Mouse (Mus musculus): Measurements from ENCODE around the gene Coro7.

The Coro7 gene

DNA sequence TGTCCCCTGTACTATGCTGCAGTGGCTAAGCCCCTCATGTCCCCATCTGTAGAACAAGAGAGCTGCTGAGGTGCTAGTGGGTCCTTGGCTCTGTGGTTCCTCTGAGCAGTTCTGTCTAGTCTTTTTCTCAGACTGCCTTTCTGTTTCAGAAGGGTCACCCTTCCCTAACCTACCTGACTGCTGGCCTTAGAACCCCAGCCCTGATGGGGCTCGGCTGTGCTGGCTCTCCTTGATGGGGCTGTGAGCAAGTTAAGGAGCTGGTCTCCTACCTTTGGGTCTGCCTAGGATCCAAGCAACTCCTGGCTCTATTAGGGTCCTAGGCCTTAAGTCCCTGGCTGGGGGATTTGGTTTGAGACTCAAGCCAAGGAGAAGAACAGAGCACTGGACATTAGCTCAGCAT, 64.3 kb downstream of the Coro7 start:
- no peak for DNase-seq (ENCODE audit: low spot score)

DNA sequence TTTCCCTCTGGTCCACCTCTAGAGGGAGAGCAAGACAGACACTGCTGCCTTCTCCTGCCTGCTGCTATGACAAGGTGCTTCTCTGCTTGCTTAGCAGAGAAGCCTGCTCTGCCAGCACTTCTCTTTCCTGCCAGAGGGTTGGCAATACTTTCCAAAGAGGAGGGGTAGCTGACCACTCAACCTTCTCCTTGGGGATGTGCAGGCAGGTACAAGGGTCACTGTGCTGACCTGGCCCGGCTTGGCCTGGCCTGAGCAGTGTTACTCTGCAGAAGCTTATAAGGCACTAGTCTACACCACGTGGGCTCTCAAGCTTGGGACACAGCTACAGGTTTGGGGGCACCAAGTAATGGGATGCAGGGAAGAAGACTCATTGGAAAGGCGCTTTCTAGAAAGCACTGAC, 64.9 kb downstream of the Coro7 start:
- DNase-seq (ENCODE audit: low spot score), result no peak

DNA sequence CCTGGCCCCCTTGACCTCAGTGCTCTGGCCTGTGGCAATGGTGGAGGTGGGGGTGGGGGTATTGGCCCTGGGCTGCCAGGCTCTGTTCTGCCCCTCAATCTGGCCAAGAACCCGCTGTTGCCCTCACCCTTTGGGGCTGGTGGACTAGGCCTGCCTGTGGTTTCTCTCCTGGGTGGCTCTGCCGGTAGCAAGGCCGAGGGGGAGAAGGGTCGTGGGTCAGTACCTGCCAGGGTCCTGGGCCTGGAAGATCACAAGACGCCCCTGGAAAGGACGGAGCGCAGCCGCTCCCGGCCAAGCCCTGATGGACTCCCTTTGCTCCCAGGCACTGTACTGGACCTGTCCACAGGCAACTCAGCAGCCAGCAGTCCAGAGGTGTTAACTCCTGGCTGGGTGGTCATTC, 65.8 kb downstream of the Coro7 start:
- DNase-seq (ENCODE audit: low spot score), result no peak

DNA sequence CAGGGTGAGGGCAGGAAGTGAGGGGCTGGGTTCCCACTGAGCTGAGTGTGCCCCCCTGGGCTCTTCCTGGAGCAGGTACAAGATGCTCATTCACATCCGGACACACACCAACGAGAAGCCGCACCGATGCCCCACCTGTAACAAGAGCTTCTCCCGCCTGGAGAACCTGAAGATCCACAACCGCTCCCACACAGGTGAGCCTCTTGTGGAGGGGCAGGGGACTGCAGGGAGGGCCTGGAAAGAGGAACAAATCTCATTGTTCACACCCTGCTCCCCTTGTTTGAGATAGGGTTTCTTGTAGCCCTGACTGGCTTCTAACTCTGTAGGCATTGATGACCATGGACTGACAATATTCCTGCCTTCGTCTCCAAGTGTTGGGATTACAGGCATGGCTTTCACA, 67.9 kb downstream of the Coro7 start:
- no peak for DNase-seq (ENCODE audit: low spot score)

DNA sequence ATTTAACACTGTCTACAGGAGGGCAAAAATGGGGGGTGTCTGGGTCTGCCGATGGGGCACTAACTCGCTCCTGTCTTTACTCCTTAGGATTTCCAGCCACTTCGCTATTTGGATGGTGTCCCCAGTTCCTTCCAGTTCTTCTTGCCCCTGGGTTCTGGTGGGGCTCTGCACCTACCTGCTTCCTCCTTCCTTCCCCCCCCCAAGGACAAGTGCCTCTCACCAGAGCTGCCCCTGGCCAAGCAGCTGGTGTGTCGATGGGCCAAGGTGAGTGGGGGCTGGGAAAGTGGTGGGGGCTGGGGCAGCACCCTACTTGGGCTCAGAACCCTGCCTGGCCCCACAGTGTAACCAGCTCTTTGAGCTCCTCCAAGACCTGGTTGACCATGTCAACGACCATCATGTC, 68.4 kb downstream of the Coro7 start:
- DNase-seq (ENCODE audit: low spot score), result no peak

DNA sequence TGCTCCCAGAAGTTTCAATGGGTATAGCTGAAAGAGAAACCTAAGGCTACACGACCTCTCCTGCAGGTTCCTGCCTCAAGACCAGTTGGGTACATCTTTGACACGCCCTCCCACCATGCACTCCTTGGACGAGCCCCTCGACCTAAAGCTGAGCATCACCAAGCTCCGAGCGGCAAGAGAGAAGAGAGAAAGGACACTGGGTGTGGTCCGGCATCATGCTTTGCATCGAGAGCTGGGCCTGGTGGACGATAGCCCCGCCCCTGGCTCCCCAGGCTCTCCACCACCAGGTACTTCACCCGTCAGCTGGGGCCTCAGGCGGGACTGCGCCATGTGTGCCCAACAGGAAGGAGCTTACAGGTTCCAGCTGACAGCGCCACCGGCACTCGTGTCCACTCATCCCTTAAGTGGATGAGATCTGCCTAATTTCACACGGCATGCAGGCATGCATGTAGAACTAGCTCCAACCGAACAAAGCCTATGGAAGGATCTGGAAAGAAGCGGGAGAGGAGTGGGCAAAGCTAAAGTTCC, 71.0 kb downstream of the Coro7 start:
- no peak for DNase-seq (ENCODE audit: low spot score)

DNA sequence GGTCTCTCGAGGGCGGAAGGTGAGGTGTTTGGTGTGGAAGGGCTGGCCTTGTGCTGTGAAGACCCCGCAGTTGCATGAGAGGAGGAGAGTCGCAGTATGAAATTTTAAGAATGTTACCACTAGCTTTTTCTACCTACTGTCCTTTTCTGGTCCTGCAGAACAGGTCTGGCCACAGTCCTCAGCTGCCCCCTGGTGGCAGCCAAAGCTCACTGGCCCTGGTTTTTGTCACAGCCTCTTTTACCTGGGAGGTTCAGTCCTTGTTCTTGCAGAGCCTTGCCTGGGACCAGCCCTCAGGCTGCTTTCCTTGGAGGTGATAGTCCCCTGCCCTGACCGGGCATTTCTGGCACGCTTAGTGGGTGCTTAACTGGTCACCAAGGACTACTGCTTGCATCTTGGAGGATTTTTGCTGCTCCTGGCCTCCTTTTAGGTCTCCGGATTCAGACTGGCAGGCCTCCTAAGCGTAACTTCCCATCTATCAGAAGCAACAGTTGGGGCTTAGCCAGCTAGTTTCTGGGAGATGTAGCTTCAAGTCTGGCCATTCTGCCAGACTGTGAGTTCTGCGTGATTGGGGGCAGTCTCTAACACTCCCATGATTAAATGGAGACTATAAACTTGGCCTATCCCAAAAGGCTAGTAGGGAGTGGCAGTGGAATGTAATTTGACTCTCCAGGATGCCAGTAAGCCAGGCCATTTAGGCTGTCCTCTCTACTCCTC, 71.6 kb downstream of the Coro7 start:
- peak; percentile 85 for DNase-seq (ENCODE audit: low spot score)

DNA sequence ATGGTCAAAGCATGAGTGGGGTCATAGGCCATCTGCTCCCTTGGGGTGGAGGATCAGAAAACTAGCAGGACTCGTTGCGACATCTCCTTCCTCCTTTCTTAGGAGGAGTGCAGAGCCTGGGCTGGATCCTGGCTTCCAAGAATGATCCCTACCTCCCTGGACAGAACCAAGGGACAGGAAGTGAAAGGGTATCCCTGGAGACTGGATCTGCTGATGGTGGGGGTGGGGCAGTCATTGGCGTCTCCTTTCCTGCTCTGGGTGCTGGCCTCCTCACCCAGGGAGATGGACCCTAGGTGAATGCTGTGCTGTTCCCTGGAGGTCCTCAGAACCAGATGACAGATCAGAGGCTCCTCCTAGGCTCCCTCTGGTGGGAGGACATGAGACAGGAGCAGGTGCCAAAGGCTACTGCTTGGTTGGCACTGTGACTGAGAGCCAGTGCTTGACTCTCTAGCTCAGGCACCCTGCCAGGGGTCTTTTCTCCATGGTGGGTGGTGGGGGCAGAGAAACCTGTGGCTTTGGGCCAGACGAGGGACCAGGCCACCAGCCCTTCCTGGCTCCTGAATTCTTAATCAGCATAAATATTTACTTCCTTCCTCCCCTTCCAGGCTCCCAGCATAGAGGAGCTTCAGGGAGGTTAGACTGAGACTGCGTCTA, 73.0 kb downstream of the Coro7 start:
- DNase-seq (ENCODE audit: low spot score), result peak; percentile 50

DNA sequence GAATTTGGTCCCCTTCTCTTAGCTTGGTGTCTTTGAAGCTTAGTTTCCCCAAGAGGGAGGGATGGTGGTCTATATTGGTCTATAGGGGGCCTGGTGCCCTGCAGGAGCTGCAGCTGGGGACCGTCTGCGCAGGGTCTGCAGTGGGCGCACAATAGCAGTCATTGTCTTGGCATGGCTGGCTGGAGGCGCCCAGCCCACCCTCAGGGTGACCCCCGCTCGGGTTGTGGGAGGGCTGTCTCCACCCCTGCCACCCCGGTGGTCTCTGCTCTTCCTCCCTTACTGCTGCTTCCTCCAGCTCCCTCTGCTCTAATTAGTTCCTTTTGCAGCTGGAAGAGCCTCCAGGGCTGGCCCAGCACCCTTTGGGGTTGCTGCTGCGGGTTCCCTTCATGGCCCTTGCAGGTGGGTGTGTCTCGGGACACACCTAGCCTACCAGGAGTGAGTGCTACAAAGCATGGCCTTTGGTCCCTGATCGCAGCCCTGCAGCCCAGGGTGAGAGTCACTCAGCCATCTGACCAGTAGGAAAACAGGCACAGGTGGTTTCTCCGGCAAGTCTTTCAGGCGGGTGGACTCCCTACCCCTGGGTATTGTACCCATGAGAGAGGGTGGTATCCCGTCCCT, 74.0 kb downstream of the Coro7 start:
- no peak for DNase-seq (ENCODE audit: low spot score)

DNA sequence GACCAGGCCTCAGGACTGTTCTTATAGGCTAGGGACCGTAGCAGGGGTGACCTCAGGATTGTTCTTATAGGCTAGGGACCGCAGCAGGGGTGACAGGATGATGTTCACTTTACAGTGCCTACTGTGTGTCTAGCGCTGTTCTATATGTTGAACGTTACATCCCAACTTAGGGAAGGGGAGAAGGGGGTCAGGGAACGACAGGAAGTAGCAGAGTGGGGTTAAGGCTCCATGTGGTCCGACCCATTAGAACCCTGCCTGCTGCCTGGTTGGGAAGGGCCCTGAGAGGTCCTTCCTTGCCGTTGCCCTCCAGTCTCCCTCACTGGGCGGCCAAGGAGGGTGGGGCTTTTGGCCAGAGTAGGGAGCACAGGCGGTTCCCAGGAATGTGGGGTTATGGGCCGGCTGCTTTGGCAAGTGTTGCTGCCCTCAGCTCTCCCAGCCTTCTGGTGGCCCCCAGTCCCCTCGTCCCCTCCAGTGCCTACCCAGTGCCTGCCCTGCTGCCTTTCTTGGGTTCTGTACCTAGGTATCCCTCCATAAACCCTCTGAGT, 75.2 kb downstream of the Coro7 start:
- DNase-seq (ENCODE audit: low spot score), result no peak

DNA sequence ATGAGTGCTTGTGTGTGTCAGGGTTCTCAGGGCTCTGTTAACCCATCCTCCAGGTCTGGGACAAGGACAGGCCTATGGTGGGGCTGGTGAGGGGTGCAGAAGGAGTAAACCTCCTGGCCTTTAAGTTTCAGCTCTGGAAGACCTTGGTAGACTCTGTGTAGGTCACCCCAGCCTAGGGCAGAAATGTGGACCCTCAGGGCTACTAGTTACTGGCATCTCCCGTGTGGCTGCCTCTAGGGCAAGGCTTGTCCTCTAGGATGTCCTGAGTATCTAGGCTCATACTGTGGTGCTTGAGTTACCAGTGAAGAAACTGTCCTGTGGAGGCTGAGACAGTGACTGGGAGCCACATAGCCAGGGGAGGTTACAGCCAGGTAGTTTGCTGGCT, 76.1 kb downstream of the Coro7 start:
- no peak for DNase-seq (ENCODE audit: low spot score)

DNA sequence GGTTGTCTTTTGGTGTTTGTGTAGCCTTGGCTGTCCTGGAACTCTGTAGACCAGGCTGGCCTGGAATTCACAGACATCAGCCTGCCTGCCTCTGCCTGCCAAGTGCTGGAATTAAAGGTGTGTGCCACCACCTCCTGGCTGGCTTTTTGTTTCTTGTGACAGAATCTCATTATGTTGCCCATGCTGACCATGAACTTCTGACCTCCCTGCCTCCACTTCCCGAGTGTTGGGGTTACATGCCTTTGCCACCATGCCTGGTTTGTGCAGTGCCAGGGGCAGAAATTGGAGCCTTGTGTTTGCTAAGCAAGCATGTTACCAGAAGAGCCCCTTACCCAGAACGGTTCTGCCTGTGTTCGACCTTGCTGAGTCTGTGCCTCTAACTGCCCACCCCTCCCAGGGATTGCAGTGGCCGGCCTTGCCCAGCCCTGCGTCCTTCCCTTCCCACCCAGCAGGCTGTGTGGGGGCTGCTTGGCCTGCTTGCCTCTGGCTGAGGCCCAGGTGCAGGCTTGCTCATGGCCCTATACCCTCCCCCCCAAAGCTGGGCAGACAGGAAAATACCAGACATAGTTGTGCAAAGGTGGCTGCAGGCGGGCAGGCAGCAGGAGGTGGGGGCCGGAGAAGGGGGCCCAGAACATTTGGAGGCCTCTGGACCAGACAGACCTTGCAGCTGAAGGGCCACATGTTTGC, 76.7 kb downstream of the Coro7 start:
- DNase-seq (ENCODE audit: low spot score), result peak; percentile 45

DNA sequence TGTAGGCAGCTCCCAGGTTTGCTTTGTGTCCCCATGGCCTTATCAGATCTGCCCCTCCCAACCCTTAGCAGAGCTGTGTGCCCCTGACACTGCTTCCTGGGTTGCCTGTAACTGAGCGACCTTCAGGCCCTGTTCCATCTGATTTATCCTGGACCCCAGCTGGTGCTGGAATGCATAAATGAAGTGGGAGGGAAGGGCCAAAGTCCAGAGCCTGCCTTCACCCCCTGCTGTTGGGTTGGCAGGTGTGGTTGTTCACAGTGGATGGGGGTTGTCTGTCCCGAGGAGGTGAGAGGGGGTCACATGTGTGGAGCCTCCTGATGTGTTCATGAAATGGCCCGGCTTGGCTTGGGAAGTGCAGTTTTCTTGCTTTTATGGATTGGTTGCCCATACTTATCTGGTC, 77.4 kb downstream of the Coro7 start:
- DNase-seq (ENCODE audit: low spot score), result no peak

DNA sequence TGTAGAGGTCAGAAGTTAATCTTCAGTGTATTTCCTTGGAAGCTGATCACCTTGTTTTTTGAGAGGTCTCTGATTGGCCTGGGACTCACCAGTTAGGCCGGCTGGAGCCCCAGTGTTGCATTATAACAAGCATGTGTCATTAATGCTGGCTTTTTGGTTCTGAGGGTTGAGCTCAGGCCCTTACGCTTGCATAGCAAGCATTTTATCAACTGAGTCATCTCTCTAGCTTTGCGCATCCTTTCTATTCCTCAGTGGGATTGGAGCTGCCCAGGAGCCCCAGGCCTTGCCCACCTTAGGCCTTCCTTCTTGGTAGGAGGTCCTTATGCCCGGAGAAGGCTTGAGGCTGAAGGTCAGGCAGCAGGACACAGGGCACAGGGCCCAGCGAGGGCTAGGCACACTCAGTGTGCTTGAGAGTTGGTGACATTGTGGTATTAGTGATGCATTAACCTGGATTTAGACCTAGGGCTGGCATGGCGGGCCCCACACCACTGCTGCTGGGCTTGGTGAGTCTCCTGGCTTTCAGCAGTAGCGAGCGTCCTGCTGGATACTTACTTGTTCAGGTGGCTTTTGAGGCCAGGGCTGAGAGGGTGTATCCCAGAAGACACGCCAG, 78.8 kb downstream of the Coro7 start:
- no peak for DNase-seq (ENCODE audit: low spot score)

DNA sequence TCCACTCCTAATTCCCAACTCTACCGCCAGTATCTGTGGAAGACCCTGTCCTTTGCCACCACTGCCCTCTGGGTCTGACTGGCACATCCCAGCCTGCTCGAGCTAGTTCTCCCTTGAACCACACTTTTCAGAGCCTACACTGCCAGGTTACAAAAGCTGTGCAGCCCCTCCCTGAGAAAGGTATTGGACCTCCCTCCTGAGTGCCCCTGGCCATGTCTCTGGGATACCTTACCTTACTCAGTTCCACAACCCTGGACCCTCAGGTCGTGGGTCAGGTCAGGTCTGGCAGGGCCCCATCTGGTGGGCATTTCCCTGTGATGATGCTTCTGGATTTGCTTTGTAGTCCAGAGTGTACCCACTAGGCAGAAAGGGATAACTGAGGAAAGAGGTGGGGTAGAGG, 80.0 kb downstream of the Coro7 start:
- DNase-seq (ENCODE audit: low spot score), result no peak

DNA sequence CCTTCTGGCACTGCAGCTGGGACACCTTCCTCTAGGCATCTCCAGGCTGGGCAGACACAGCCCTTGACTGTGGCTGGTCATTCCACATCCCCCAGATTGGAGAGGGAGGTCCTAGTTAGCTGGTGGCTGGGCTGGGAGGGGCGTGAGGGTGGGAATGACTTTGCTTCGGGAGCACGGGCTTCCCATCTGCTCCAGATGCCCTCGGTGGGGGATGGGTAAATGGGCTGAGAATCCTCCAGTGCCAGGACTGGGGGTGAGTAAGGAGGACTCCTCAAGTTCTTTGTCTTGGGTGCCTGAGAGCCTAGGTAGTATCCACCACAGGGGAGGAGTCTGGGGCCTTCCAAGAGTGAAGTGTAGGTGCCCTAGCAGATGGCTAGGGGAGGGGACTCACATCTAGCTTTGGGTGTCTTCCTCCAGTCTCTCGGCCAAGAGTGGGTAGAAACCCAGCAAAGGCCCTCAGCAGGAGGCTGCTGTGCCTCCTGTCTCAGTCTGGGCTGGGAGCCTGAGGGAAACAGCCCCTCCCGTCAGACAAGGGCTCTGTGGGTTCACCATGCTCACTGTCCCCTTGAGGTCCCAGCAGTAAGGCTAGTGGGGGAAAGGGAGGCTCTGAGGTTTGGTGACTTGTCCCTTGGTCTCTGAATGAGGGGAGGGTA, 80.6 kb downstream of the Coro7 start:
- no peak for DNase-seq (ENCODE audit: low spot score)

DNA sequence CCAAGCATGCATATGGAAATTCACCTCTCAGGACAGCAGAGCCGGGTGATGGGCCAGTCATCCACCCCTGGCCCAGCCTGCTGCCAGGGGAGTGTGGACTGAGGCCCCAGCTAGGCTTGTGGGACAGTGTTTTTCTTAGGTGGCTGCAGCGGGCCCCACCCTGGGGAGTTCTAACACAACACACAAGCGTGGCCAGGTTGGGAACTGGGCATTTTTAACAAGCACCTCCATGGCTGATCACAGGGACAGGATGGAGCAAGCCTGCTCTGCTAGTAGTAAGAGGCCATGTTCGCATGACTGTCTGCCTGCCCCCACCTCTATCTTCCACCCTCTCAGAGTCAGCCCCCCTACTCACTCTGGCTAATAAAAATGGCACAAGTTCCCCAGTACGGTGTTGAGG, 81.5 kb downstream of the Coro7 start:
- DNase-seq (ENCODE audit: low spot score), result no peak

DNA sequence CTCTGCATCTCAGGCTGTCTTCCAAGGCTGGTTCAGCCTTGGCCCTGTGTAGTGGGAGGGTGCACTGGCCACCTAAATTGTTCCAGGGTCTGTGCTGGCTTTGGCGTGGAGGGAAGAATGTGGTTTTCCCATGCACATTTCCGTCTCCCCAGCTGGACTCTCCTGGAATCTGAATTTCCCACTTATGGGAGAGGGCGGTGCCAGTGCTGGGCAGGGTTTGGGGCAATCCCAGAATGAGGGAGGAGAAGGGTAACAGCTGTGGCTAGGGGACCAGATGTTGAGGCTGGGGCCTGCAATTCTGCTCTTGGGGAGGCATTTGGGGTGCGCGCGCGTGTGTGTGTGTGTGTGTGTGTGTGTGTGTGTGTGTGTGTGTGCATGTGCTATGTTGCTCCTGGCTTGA, 82.3 kb downstream of the Coro7 start:
- no peak for DNase-seq (ENCODE audit: low spot score)

DNA sequence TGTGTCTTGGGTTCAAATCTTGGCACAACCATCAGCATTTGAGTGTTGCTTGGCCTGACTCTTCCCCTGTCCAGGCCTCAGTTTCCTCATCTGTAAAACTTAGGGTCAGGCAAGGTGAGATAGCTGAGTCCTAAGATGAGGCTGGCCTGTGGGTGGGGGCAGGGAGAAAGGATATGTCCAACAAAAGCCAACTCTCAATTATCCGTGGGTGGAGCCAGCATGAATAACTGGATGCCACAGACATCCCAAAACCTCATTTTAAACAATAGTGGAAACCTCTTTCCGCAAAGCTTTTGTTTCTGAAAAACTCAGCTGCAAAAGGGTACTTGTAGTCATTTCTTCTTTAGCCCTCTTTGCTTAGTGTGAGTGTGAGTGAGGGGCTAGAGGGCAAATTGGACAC, 82.7 kb downstream of the Coro7 start:
- DNase-seq (ENCODE audit: low spot score), result no peak

DNA sequence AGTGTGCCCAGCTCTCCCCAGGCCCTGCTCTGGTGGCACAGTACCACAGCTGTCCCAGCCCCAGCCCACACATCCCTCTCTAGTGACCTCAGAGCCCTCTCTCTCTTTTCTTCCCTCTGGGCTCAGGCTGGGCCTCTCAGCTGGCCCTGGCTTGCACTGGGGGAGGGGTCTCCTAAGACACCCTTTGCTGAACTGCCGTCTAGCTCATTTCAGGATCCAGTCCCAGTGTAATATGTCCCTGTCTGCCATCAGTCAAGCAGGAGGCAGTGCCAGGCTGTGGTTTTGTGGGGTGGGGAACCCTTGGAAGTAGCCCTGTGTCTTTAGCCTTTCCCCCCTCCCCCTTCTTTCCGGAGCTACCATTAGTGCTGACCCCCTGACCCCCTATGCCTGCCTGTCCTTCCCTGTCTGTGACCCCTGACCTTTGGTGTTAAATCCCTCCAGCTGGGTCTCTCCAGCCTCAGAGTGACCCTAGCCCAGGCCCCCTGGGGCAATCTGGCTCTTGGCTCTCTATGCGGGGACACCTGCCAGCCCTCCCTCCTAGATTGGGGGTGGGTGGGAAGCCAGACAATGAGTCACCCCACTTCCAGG, 83.3 kb downstream of the Coro7 start:
- DNase-seq (ENCODE audit: low spot score), result no peak

DNA sequence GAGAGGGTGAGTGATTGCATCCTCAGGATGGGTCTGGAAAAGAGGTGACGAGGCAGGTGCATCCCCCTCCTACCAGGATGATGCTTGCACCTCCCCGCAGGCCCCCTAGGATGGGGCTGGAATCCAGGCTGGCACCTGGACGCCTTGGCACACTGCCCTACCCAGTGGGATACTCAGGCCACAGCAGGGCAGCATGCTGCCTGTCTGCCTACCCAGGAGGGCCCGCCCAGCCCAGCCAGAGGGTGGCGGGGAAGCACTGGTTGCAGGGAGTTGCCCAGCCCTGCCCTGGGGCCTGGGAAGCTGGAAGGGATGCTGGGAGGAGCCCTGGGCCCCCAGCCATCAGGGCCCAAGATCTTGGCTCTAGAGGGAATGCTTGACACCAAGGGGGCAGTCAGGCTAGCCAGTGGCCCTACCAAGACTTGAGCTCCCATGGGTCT, 84.0 kb downstream of the Coro7 start:
- DNase-seq (ENCODE audit: low spot score), result peak; percentile 58

All from urinary bladder, postnatal 14 days (tissue).